Mouse (Mus musculus) lung, embryonic 16.5 days (tissue): Measurements from ENCODE around the gene Dpf3. TPM values are rescaled to one million over a fixed set of nuclear protein-coding genes. Genes with fewer than 3 reads are reported as not detected.

Experiments used
- ATAC-seq: fragments of 200-750 bp; cut with Nextera tagmentation; 2 replicates; pipeline ENCODE4 v1.8.0; 2017; ENCODE audit warnings: low read depth, mild to moderate bottlenecking, moderate library complexity
- H3K27ac ChIP-seq: fragments of 300-500 bp; sonication (generic); 2 replicates; pipeline ENCODE4 v1.5.1; 2014; ENCODE audit warnings: mild to moderate bottlenecking, control low read depth, low read length
- H3K27me3 ChIP-seq: fragments of 300-500 bp; sonication (generic); 2 replicates; pipeline ENCODE4 v1.6.1; 2014; ENCODE audit warnings: low read depth, low read length, mixed read lengths; ENCODE audit not compliant: control insufficient read depth, insufficient read depth
- H3K36me3 ChIP-seq: fragments of 300-500 bp; sonication (generic); 2 replicates; pipeline ENCODE4 v1.6.1; 2014; ENCODE audit warnings: low read length; ENCODE audit not compliant: control insufficient read depth, insufficient read depth
- H3K4me1 ChIP-seq: fragments of 300-500 bp; sonication (generic); replicated peaks from 2 replicates; pipeline ENCODE4 v1.6.1; 2014; ENCODE audit warnings: low read length, mixed read lengths; ENCODE audit not compliant: control insufficient read depth, insufficient read depth
- H3K4me2 ChIP-seq: fragments of 300-500 bp; sonication (generic); 2 replicates; pipeline ENCODE4 v1.6.1; 2014; ENCODE audit warnings: low read depth, low read length, control low read depth
- H3K4me3 ChIP-seq: fragments of 300-500 bp; sonication (generic); 2 replicates; pipeline ENCODE4 v1.5.1; 2014; ENCODE audit warnings: mild to moderate bottlenecking, low read length, control low read depth
- H3K9ac ChIP-seq: fragments of 300-500 bp; sonication (generic); 2 replicates; pipeline ENCODE4 v1.6.1; 2014; ENCODE audit warnings: low read length, control low read depth
- H3K9me3 ChIP-seq: fragments of 300-500 bp; sonication (generic); 2 replicates; pipeline ENCODE4 v1.6.1; 2016; ENCODE audit warnings: low read length; ENCODE audit not compliant: control insufficient read depth
- WGBS: fragments of 180-500 bp; shearing (Covaris S2); extraction: QIAGEN DNeasy Blood & Tissue Kit; methylation state at CpG from one replicate; pipeline ENCODE4 v1.1.7; 2014; 5-methylcytosine and 5-hydroxymethylcytosine counted together
- polyA plus RNA-seq: library from polyadenylated mRNA; unstranded; fragments of >200 nt; fragmentation: Nextera tagmentation; extraction: Ambion mirVana; gene quantifications from 2 replicates; pipeline ENCODE4 v1.2.1, GENCODE M21; 2015

Dpf3 gene
- polyA plus RNA-seq, 1 experiment from 2014 or later = 3.9 TPM

DNA sequence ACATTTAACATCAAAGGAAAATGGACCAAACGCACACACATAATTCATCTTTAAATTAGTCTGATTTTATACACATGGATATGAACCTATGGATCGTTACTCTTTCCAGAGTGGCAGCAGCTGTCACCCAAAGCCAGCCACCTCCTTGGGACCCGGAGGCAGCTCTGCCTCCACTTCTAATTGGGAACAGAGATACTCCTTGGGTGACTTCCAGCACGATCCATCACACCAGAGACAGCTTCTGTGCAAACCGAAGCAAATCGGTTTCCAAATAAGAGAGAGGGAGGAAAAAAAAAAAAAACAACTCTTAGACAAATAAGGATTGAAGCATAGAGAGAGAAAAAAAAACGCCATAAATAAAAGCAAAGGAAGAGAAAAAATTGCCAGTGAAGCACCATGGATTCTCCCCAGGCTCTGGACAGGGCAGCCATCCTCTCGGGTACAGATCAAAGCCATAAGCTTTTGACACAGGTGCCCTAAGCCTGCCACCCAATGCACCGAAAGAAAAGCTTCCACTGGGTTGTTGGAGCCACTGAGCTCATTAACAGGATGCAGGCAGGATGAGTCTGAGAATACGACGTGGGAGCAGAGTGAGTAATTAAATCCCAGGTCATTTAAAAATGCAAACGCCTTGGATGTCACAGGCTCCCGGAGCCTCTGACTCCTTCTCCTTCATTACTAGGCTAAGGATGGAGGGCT, 150.3 kb downstream of the Dpf3 start:
- no peak overlapping the region for H3K27ac ChIP-seq
- H3K27me3 ChIP-seq = no peaks in the 10 kb centered on the region
- no peak for ATAC-seq
- no peak overlapping the region for H3K4me2 ChIP-seq
- no peak overlapping the region for H3K4me3 ChIP-seq
- H3K9ac ChIP-seq = no peak overlapping the region
- no peaks in the 10 kb centered on the region for H3K4me1 ChIP-seq
- 21% methylated on average over 13 of the region's 13 CpGs for WGBS
- H3K9me3 ChIP-seq = no peaks in the 10 kb centered on the region
- no peaks in the 10 kb centered on the region for H3K36me3 ChIP-seq

DNA sequence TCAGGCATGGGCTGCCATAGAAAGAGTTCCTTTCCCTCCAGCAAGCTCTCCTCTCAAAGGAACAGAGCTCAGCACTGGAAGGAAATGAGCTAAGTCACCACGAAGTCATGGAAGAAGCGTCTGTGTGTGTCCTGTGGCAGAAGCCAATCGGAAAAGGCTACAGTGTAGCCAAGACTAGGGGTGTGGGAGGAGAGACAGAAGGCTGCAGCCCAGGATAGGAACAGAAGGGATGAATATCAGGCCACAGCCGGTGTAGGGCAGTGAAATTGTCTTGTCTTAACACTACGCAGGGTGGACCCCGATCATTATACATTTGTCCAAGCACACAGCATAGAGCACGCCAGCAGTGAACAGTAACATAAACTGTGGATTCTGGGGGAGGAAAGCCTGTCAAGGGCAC, 157.5 kb downstream of the Dpf3 start:
- H3K4me1 ChIP-seq = no peaks in the 10 kb centered on the region
- no peaks in the 10 kb centered on the region for H3K27me3 ChIP-seq
- H3K9ac ChIP-seq = no peak overlapping the region
- WGBS = 40% methylated on average over 7 of the region's 7 CpGs
- no peak overlapping the region for H3K4me3 ChIP-seq
- no peak overlapping the region for H3K27ac ChIP-seq
- no peak overlapping the region for H3K4me2 ChIP-seq
- H3K9me3 ChIP-seq = no peaks in the 10 kb centered on the region
- ATAC-seq = no peak
- no peaks in the 10 kb centered on the region for H3K36me3 ChIP-seq

DNA sequence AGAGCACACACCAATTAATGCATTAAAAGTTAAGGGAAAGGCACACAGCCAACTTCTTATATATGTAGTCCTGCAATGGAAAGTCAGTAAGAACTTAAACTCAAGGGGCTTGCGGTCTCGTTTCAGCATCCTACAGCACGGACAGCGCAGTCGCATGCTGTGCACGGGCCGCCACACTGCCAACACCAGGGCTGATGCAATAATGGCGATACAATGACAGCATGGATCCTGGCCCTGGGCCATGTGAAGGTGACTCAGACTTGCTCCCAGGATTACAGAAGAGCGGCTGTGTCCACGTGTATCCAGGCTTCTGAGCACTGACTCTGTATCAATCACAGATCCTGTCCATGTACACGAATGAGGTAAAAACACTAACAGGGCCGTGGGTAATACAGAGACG, 158.6 kb downstream of the Dpf3 start:
- ATAC-seq = no peak
- Histone ChIP-seq H3K4me3 (no peak overlapping the region), H3K4me1 (no peaks in the 10 kb centered on the region), H3K9ac (no peak overlapping the region), H3K27me3 (no peaks in the 10 kb centered on the region), H3K36me3 (no peaks in the 10 kb centered on the region), H3K9me3 (no peaks in the 10 kb centered on the region), H3K4me2 (no peak overlapping the region), H3K27ac (no peak overlapping the region)
- WGBS = 74% methylated on average over 13 of the region's 13 CpGs

DNA sequence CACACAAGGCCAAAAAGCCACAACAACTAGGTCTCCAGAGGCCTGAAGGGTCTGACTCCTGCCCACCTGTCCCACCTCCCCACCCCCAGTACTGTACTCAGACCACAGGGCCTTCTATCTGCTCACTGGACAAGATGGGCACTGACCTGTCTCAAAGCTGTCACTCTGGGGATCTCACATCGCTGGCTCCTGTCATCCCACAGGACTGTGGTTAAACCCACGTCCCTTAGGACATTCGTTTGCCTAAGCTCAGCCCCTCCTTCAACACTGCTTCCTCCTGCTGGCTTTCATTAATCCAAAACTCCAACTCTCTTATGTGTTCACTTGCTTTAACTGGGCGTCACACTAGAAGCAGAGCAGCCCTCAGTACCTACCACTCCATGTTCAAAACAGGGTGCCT, 159.0 kb downstream of the Dpf3 start:
- Histone ChIP-seq H3K4me3 (no peak overlapping the region), H3K9ac (no peak overlapping the region), H3K36me3 (no peaks in the 10 kb centered on the region), H3K27ac (no peak overlapping the region), H3K4me2 (no peak overlapping the region), H3K27me3 (no peaks in the 10 kb centered on the region), H3K4me1 (no peaks in the 10 kb centered on the region), H3K9me3 (no peaks in the 10 kb centered on the region)
- ATAC-seq = no peak
- WGBS = 60% methylated on average over 4 of the region's 4 CpGs

DNA sequence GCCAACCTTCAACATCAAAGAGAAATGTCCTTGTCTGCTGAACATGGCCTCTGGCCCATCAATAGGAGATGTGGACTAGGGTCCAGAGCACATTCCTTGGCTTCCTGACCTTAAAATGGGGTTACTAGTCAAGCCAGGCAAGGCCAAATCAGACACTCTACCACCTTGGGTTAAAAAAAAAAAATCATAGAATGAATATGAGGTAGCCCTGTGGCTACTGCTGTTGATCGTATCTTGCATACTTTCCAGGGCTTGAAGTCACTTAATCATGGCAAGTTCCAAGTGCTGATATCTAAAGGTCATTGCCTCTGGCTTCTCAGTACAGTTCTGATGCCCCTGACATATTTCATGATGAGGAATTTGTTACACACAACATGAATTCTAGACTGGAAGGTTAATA, 160.1 kb downstream of the Dpf3 start:
- H3K9ac ChIP-seq = no peak overlapping the region
- WGBS = 68% methylated on average over 1 of the region's 1 CpGs
- no peaks in the 10 kb centered on the region for H3K9me3 ChIP-seq
- no peaks in the 10 kb centered on the region for H3K27me3 ChIP-seq
- no peak for ATAC-seq
- H3K36me3 ChIP-seq = no peaks in the 10 kb centered on the region
- no peaks in the 10 kb centered on the region for H3K4me1 ChIP-seq
- no peak overlapping the region for H3K4me3 ChIP-seq
- no peak overlapping the region for H3K27ac ChIP-seq
- H3K4me2 ChIP-seq = no peak overlapping the region

DNA sequence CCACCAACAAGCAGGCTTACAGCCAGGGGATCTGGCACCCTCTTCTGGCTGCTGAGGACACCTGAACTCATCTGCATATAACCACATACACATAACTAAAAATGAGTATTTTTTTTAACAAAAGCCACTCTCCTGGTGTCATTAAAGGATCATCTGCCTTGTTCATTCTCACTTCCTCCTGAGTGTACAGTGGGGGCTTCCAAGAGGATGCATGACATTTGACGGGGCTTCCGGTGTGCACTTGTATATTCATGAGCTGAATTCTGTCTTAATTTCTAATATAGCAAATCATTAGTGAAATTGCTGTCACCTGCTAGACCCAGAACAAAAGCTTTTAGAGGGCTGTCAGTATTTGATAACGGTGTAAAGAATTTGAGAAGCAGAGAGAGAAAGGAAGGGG, 166.8 kb downstream of the Dpf3 start:
- WGBS = 84% methylated on average over 3 of the region's 3 CpGs
- ATAC-seq = no peak
- Histone ChIP-seq H3K9ac (no peak overlapping the region), H3K27me3 (no peaks in the 10 kb centered on the region), H3K4me2 (no peak overlapping the region), H3K27ac (no peak overlapping the region), H3K9me3 (no peaks in the 10 kb centered on the region), H3K4me1 (no peaks in the 10 kb centered on the region), H3K36me3 (no peaks in the 10 kb centered on the region), H3K4me3 (no peak overlapping the region)

DNA sequence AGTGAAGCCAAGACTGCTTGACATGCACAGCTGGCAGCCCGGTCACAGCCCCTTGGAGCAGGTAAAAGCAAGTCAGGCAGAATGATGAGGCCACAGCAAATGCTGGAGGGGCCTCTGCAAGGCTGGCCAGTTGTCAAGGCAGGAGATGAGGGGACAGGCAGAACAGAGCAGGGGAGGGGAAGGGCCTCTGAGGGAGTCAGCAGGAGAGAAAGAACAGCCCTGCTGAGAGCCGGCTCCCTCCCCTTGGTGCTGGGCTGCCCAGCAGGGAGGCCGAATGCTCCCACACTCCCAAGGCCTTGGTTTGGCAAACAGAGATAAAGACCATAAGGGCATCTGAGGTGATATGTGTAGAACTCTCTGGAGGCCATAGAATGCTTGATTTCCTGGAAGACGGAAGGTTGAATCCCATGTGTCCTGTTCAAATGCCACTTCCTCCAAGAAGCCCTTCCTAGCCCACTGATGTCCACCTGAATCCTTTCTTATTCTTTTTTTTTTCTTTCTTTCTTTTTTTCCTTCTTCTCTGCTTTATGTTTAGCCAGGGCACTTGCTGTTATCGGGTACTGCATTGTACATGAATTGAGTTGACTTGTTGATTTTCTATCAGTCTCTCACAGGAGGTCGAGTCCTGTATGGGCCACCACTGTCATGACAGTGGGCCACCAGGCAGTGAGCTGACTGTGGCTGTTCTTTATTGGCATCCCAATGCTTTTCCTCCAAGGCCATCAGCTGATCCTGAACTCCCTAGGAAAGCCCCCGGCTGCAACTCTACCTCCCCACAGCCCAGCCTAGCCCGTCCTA, 169.7 kb downstream of the Dpf3 start:
- Histone ChIP-seq H3K9me3 (no peaks in the 10 kb centered on the region), H3K4me3 (no peak overlapping the region), H3K27me3 (no peaks in the 10 kb centered on the region), H3K4me2 (no peak overlapping the region), H3K4me1 (no peaks in the 10 kb centered on the region), H3K36me3 (no peaks in the 10 kb centered on the region), H3K27ac (no peak overlapping the region), H3K9ac (no peak overlapping the region)
- WGBS = 63% methylated on average over 8 of the region's 8 CpGs
- ATAC-seq = no peak

DNA sequence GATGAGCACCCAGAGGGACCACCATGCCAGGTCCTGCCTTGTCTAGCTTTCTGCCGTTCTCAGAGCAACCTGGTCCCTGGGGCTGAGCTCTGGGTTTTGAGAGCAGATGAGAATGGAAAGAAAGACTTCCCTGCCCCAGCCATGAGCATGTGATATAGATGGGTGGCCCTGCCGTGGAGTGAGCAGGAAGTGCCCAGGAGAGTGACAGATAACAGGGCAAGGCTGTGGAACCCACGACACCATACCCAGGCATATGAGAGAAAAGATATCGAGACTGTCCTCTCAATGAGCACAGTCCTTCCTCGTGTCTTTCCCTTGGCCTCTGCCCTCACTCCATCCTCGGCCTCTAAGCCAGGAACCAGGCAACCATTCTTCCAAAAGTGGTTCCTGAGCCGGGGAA, 172.8 kb downstream of the Dpf3 start:
- no peaks in the 10 kb centered on the region for H3K9me3 ChIP-seq
- no peak for ATAC-seq
- WGBS = 54% methylated on average over 7 of the region's 7 CpGs
- no peaks in the 10 kb centered on the region for H3K27me3 ChIP-seq
- H3K36me3 ChIP-seq = no peaks in the 10 kb centered on the region
- no peak overlapping the region for H3K9ac ChIP-seq
- no peak overlapping the region for H3K4me3 ChIP-seq
- no peak overlapping the region for H3K4me2 ChIP-seq
- H3K4me1 ChIP-seq = no peaks in the 10 kb centered on the region
- H3K27ac ChIP-seq = no peak overlapping the region

DNA sequence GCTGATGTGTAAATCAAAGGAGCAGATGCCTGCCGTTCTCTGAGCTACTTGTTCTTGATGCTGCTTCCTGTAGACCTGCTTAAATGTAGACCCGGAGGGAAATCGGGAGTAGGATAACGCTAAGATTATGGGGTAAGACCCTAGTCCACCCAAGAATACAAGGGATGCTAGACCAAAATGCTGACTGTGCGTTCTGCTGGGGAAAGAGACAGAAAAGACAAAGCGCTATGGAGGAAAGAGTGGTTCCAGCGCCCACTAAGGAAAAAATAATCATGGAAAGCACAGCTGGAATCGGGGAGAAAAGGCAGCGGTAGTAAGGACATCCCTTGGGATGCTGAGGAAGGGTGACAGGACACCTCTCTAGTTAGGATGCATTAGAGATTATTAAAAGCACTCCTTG, 174.7 kb downstream of the Dpf3 start:
- no peaks in the 10 kb centered on the region for H3K4me1 ChIP-seq
- H3K36me3 ChIP-seq = no peaks in the 10 kb centered on the region
- no peak overlapping the region for H3K27ac ChIP-seq
- no peak for ATAC-seq
- no peak overlapping the region for H3K9ac ChIP-seq
- 85% methylated on average over 9 of the region's 9 CpGs for WGBS
- no peaks in the 10 kb centered on the region for H3K9me3 ChIP-seq
- no peak overlapping the region for H3K4me2 ChIP-seq
- H3K4me3 ChIP-seq = no peak overlapping the region
- no peaks in the 10 kb centered on the region for H3K27me3 ChIP-seq
